Mouse (Mus musculus): ENCODE measurements around the gene Gm17693. TPM values are rescaled to one million over a fixed set of nuclear protein-coding genes. Genes with fewer than 3 reads are reported as not detected.

The Gm17693 gene
- not detected for total RNA-seq (2023)

GRCm38 (mm10) chrX:125705144-125705543 is at the start of gene Gm17693:
Gm17693 (plus strand) TSS chrX:125705444.

